Mouse (Mus musculus): Measurements from ENCODE around the gene Naa40.

DNA sequence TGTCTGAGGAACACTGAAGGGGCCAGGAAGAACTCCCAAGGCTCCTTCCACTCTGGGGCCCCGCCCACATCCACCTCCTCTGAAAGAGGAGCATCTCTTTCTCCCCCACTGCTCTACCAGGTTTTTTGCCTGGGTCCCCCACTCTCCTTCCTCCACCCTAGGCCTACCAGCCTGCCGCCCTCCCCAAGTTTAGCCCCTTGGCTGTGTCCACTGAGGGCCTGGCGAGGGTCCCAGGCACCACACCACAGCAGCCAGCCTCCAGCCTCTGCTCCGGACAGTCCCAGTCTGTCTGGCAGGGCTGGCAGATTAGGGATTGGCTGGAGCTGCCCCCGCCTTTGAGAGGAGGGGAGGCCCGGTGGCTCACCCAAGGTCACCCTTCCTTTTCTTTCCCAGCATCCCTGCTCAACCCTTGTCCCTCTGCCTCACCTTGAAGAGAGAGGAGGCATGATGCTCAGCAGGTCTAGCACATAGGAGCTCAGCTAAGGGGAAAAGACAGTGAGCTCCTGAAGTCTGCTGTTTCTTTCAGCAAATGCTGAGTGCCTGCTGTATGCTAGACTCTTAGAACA is 23.9 kb upstream of the Naa40 start:
- TF ChIP-seq POLR2A (IDR thresholded peaks at IDR 0.05; ENCODE audit: insufficient read length, low read depth), result no peak
- TF ChIP-seq SRF (IDR thresholded peaks at IDR 0.05; ENCODE audit: control insufficient read depth, insufficient read length, low read depth), result no peak
- TF ChIP-seq E2F4 (IDR thresholded peaks at IDR 0.05; ENCODE audit: insufficient read depth), result no peak
- no peak for TF ChIP-seq POLR2AphosphoS2 (IDR thresholded peaks at IDR 0.05; ENCODE audit: insufficient read length, low read depth)
- TF ChIP-seq USF1 (IDR thresholded peaks at IDR 0.05; ENCODE audit: low read depth), result no peak
- no peak for TF ChIP-seq CEBPB (IDR thresholded peaks at IDR 0.05; ENCODE audit: insufficient read depth, poor library complexity, severe bottlenecking)
- TF ChIP-seq MAX (IDR thresholded peaks at IDR 0.05; ENCODE audit: low read depth), result no peak
- no peak for TF ChIP-seq MYOD1 (IDR thresholded peaks at IDR 0.05; ENCODE audit: control insufficient read depth in 1 of 3, insufficient read length in 2 of 3, low read depth in 2 of 3)
- TF ChIP-seq MYOG (IDR thresholded peaks at IDR 0.05; ENCODE audit: control insufficient read depth in 1 of 3, insufficient read depth in 1 of 3, insufficient read length in 2 of 3, low read depth in 2 of 3), result no peak
- TF ChIP-seq TCF12 (IDR thresholded peaks at IDR 0.05; ENCODE audit: insufficient read depth, poor library complexity, severe bottlenecking), result no peak
- no peak for TF ChIP-seq REST (IDR thresholded peaks at IDR 0.05; ENCODE audit: insufficient read depth, insufficient read length)
- no peak for TF ChIP-seq TCF3 (IDR thresholded peaks at IDR 0.05; ENCODE audit: insufficient read length, low read depth)
